Mouse (Mus musculus) gastrocnemius, adult 8-10 months (tissue): Measurements from ENCODE around the gene Kmt5a. TPM values are rescaled to one million over a fixed set of nuclear protein-coding genes. Genes with fewer than 3 reads are reported as not detected.
A peak's percentile ranks its signal among the peaks of the same experiment; 100 is the strongest.
"Not testable (repeated sequence)": the region's sequence is repeated elsewhere in the genome, so short reads cannot be mapped to it uniquely, and the experiment has no call there.

ENCODE experiments used
- DNase-seq, 2 experiments: peaks; one replicate each; pipeline ENCODE4 v3.0.0; 2022; ENCODE audit warnings: low spot score in 2 of 2
- total RNA-seq, 4 experiments: library from RNA; stranded (reverse); gene quantifications; 2 replicates each; pipeline ENCODE4 v1.2.4; 2022

The Kmt5a gene
- total RNA-seq, 4 experiments from 2014 or later: 217 to 342 (median 227) TPM

DNA sequence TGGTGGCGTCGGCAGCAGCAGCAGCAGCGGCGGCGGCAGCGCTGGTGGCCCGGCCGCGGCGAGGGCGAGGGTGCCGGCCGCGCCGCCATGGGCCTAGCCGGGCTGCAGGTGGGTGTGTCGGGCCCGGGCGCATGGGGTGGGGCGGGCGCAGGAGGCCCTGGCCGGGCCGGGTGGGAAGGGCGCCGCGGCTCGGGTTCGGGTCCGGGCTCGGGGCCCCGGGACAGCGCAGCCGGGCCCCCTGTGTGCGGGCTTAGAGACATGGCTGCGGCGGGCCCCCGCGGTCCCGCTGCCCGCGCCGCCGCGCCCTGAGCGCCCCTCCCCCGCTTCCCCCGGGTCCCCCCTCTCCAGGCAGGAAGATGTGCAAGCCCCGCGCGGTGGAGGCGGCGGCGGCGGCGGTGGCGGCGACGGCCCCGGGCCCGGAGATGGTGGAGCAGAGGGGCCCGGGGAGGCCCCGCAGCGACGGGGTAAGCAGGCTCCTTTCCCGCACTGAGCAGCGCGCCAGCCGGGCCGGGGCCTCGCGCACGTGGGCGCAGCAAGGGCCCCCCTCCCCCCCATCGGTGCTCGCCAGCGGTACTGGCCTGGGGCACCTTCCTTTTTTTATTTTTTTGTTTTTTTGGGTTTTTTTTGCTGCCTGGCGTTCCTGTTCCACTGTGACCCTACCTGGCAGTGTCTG lies 6.0 kb downstream of the Kmt5a start:
- DNase-seq: no peak

- peak; percentile 56 to 71 for DNase-seq
Measured at GRCm38 (mm10) chr5:124446301-124446881, 6.7 kb downstream of the Kmt5a start.

DNA sequence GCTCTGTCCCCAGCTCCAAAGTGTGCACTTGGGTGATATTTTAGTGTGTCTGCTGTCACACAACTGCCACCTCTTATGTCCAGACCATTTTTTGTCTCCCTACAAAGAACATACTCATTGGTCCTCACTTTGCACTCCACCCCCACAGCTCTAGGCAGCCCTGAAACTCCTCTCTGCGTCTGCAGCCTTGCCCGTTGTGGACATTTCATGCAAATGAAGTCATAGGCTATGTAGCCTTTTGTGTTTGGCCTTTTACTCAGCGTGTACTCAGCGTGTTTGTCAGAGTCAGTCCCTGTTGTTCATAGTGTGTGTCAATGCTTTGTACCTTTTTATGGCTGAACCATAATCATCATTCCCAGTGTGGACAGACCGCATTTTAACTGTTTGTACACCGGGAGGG lies 9.8 kb downstream of the Kmt5a start:
- no peak for DNase-seq

- DNase-seq: no peak
Measured at GRCm38 (mm10) chr5:124450051-124450450, 10.3 kb downstream of the Kmt5a start.

GRCm38 (mm10) chr5:124450641-124451340 lies 11.1 kb downstream of the Kmt5a start:
- no peak for DNase-seq

DNA sequence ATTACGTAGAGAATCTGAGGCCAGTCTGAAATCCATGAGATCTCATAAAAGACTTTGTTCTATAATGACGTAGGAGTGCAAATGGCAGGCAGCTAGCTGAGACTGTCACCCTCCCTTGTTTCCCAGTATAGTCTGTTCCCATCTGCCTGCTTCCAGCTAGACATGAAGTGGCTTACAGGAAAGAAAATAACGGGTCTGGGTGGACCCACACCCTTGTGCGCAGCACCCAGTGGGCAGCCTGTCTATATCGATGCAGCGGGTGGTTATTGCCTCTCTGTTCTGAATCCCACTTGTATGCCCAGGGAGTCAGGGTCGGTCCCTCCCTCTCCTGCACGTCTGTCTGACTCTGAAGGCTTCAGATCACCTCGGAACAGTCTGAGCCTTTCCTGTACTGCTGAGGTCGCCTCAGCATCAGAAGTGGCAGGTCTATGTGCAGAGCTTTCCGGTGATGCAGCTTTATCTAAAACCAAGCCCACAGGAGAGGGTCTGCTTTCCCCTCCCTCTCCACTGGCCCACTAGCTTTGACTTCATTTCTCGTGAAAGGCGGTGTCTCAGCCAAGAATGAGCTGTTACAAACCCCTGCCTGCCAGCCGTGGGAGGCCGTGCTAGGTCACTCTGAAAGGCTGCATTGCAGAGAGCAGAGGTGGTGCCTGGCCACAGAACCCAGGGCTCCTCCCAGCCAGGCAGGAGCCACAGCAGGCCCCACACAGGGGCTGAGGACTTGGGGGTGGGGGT lies 12.9 kb downstream of the Kmt5a start:
- DNase-seq: no peak

DNA sequence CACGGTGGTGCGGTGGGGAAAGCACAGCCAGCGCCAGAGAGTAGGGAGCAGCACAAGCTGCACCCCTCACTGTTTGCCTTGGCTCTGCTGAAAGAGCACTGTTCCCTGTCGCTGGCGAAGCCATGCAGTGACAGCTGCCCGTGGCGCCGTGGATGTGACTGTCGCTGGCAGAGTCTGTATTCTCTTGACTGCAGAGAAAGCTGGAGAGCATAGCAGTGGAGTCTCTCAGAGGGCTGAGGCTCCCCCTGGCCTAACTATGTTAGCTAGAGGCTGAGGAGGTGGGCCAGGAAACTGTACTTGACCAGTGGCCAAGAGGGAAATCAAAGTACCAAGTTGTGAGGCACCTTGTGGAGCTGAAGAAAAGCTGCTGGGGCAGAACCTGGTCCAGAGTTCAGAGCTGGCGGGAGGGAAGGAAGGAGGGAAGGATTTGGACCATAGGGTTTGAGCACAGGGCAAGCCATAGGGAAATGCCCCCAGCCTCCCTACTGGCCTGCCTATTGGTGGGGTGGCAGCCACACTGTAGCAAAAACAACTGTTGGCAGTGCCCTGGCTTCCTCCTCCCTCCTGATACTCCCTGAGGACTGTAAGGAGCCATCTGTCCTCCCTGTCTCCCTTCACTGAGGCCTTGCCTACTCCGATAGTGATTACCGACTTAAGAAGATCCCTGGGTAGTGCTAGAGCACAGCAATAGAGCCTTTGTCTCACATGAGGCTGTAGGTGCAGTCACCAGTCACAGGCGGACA lies 13.8 kb downstream of the Kmt5a start:
- DNase-seq: no peak

GRCm38 (mm10) chr5:124454082-124454419 lies 14.3 kb downstream of the Kmt5a start:
- DNase-seq: no peak

DNA sequence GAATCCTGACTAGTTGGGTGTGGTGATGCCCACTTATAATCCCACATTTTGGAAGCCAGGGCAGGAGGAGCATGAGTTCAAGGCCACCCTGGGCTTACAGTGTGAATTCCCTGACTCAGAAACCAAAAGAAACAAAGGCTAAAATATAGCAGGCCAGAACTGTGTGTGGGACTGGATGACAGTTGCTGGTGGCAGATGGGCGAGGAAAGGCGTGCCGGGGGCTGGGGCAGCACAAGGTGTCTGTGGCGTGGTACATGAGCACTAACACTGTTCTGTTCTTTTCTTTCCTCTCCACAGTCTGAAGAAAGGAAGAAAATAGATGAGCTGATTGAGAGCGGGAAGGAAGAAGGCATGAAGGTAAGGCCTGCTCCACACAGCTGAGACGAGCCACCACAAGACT lies 17.0 kb downstream of the Kmt5a start:
- DNase-seq: no peak

DNA sequence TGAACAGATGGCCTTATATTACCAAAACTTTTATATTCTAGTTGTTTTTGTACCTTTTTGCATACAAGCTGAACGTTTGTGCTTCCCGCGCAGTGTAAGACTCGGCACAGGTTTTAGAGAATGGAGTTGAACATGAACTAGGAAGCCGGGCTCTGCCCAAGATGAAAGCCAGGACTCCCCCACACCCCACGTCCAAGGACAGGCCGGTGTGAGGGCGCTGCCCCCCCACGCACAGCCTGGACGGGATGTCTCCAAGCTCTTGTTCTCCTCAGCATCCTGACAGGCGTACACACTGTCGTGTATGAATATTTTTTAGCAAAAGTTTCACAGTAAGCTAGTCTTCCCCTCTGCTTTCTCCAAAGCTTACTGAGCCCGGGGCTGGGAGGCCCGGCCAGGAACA lies 21.2 kb downstream of the Kmt5a start:
- DNase-seq: not testable (repeated sequence)

DNA sequence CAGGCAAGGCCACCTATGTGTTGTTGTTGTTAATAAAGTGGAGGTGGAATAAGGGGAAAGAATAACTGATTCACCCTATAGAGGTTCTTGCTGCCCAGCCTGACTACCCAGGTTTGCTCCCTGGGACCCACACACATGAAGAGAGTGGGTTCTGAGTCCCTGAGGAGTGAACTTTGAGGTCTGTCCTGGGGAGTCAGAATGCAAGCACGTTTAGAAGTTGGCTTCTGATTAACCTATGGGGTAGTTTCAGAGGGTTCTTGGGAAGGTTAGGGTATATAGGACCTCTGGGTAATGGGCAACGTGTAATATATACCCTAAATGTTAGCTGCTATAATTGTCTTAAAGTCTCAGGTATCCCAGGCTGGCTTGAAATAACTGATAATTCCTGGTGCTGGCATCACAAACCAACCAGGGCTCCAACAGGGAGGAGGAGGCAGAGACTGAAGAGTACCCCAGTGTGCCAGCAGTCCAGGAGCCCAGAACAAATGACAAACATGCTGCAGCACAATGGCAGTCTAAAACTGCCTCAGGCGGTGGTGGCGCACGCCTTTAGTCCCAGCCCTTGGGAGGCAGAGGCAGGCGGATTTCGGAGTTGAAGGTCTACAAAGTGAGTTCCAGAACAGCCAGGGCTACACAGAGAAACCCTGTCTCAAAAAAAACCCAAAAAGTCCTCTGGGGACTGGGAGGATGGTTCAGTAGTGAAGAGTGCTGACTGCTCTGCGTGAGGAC lies 22.7 kb downstream of the Kmt5a start:
- no peak for DNase-seq

DNA sequence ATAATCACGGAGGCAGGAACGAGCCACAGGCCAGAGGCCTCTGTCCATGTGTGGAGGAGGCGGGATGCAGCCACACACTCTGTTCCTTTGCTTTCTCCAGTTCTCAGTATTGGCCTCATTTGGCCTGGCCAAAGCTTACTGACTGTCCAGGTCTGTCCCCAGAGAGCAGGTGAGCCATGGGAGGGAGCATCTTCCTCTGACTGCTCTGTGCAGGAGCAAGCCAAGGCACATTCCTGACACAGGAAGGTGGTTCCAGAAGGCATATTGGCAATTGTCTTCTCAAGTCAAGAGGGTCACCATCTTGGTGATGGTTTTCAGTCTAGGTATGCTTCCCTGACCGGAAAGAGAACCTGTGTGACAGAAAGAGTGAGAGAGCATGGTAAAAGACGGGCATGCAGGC lies 23.7 kb downstream of the Kmt5a start:
- DNase-seq: no peak

DNA sequence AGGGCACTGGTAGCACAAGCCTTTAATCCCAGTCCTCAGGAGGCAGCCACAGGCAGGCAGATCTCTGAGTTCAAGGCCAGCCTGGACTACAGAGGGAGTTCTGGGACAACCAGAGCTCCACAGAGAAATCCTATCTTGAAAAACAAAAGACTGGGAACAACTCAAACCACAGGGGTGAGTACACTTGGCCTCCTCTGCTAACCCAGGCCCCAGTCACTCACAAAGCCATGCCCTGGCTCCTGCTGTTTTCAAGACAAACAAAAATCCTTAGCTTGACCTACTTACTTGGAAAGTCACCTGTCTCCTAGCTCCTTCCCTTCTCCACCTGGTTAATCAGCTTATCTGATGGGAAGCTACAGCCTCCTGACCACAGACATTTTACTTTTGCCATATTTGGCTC lies 25.2 kb downstream of the Kmt5a start:
- no peak for DNase-seq

DNA sequence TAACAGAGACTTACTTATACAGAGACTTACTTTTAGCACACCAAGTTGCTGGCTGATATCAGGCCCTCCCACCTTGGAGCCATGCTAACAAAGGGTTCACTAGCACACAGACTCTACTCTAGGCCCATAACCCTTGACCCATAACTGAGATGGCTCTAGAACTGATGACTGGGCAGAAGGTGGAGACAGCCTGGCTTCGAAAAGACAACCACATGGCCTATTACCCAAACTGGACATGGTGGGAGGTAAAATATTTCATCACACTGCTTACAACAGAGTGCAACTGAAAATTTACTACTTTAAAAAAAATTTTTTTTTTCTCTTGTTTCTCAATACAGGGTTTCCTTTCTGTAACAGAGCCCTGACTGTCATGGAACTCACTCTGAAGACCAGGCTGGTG lies 28.0 kb downstream of the Kmt5a start:
- DNase-seq: no peak

DNA sequence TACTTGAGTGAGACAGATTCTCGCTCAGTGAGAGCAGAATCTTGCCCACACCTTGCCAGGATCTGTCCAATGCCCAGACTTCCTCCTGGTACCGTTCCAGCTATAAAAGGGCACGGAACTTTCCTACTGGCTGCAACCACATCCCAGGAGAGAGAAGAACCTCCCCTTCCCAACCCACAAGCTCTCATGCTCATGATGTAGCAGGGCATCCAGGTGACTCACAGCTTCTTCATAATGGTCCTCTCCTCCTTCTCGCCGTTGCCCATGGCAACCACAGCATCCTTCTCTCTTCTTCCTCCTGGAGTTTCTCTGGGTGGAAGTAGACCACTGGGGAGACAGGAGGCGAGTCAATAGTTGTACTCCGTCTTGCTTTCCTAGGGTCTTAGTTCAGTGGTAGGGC lies 28.6 kb downstream of the Kmt5a start:
- no peak for DNase-seq

DNA sequence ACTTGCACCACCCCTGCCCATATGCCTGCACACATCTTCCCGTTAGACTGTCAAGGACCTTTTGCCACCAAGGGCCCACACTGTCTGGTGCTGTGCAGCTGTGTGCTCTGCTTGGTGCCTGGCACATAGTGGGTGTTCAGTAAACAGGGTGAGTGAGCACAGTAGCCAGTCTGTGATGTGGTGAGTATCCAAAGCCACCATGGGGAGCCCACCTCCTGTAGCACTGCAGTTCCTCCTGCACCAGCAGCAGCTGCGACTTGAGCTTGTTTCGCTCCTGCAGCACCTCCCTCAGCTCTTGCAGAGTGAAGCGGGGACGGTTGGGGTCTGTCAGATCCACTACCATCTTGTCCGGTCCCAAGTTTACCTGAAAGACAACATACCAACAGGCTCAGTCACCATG lies 29.8 kb downstream of the Kmt5a start:
- no peak for DNase-seq

GRCm38 (mm10) chr5:124470591-124471171 lies 31.0 kb downstream of the Kmt5a start:
- DNase-seq: no peak

DNA sequence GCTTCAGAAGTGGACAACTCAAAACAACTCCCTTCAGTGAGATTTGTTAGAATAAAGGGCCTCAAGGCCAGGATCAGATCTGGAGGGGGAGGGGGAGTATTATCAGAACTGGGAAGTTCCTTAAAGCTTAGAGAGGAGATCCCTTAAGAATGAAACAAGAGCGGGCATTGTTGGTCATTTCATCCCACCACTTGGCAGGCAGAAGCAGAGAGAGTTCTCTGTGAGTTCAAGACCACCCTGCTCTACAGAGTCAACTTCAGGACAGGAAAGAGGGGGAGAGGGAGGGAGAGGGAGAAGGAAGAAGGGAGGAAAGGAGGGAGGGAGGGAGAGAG lies 39.1 kb downstream of the Kmt5a start:
- DNase-seq: no peak

- no peak for DNase-seq
Measured at GRCm38 (mm10) chr5:124480119-124480518, 40.4 kb downstream of the Kmt5a start.

DNA sequence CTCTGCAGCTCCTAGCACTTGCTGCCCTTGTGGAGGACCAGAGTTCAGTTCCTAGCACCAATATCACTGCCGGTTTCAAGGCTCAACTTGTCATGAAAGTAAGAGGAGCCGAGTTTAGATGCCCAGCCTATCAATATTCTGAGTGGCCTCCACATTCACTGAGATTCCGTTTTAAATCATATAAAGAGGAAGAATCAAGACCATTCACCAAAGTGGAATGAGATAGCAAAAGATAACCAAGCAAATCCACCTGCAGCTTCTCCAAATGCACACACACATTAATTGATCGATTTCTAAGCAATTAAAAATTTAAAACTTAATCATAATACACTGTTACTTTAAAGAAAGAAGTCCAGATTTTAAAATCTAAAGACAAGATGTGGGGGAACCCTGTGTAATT lies 42.0 kb downstream of the Kmt5a start:
- no peak for DNase-seq
